Mouse (Mus musculus) heart, embryonic 13.5 days (tissue): ENCODE measurements around the gene Dynlt1c. TPM values are rescaled to one million over a fixed set of nuclear protein-coding genes. Genes with fewer than 3 reads are reported as not detected.
"Not testable (repeated sequence)": the region's sequence is repeated elsewhere in the genome, so short reads cannot be mapped to it uniquely, and the experiment has no call there.

Experiments used
- ATAC-seq: fragments of 200-750 bp; cut with Nextera tagmentation; 2 replicates; pipeline ENCODE4 v1.8.0; 2017; ENCODE audit warnings: moderate TSS enrichment; ENCODE audit not compliant: insufficient number of reproducible peaks, low FRiP score, low TSS enrichment; ENCODE audit errors: extremely low read depth
- H3K27ac ChIP-seq: fragments of 300-500 bp; sonication (generic); replicated peaks from 2 replicates; pipeline ENCODE4 v1.5.1; 2015; ENCODE audit warnings: moderate library complexity, mild to moderate bottlenecking, inconsistent platforms
- H3K27me3 ChIP-seq: fragments of 300-500 bp; sonication (generic); replicated peaks from 2 replicates; pipeline ENCODE4 v1.6.1; 2015; ENCODE audit warnings: mild to moderate bottlenecking, inconsistent platforms
- H3K36me3 ChIP-seq: fragments of 300-500 bp; sonication (generic); 2 replicates; pipeline ENCODE4 v1.6.1; 2015; ENCODE audit warnings: mild to moderate bottlenecking, inconsistent platforms
- H3K4me1 ChIP-seq: fragments of 300-500 bp; sonication (generic); 2 replicates; pipeline ENCODE4 v1.6.1; 2015; ENCODE audit warnings: inconsistent platforms
- H3K4me2 ChIP-seq: fragments of 300-500 bp; sonication (generic); 2 replicates; pipeline ENCODE4 v1.6.1; 2015; ENCODE audit warnings: inconsistent platforms, mild to moderate bottlenecking, moderate library complexity
- H3K4me3 ChIP-seq: fragments of 300-500 bp; sonication (generic); 2 replicates; pipeline ENCODE4 v1.5.1; 2015; ENCODE audit warnings: moderate library complexity, mild to moderate bottlenecking, inconsistent platforms
- H3K9ac ChIP-seq: fragments of 300-500 bp; sonication (generic); 2 replicates; pipeline ENCODE4 v1.6.1; 2015; ENCODE audit warnings: inconsistent platforms, mild to moderate bottlenecking, moderate library complexity
- H3K9me3 ChIP-seq: fragments of 300-500 bp; sonication (generic); 2 replicates; pipeline ENCODE4 v1.6.1; 2016; ENCODE audit warnings: inconsistent platforms
- WGBS: fragments of 180-500 bp; shearing (Covaris S2); methylation state at CpG from one replicate; pipeline ENCODE4 v1.1.7; 2015; ENCODE audit warnings: mixed read lengths; 5-methylcytosine and 5-hydroxymethylcytosine counted together
- polyA plus RNA-seq: library from polyadenylated mRNA; unstranded; fragments of >200 nt; fragmentation: Nextera tagmentation; extraction: Ambion mirVana; gene quantifications from 2 replicates; pipeline ENCODE4 v1.2.1, GENCODE M21; 2015

Gene Dynlt1c
- polyA plus RNA-seq, 1 experiment from 2014 or later = 26.6 TPM

DNA sequence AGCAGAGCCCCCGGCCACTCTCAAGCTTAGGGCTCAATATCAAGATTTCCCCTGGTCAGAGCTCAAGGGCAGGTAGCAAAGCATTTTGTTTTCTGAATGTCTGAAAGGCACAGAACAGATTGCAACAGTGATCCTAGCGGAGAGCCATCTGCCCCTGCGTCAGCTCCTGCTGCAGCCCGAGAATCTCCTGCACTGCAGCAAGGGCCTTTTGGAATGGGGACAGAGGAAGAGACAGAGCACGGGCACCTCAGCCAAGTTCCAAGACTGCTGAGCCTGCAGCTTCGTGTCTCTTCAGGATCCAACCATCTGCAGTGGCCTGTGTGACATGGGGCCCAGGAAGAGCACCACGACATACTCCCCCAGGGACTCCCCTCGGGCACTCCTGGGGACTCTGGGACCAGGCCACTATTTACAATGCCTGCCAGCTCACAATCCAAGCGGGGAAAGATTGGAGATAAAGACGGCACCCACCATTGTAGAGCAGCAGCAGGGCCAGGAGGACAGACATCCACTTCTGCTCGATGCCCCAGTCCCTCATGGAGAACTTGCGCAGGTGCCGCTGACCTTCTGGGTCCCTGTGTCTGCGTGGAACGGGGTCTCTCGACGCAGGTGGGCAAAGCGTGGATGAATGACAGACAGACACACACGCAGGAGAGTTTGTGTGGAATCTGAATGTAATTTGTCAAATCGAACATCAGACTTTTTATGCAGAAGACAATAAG is 19.4 kb downstream of the Dynlt1c start:
- H3K4me3 ChIP-seq, H3K4me1 ChIP-seq: not testable (repeated sequence)
- WGBS = 75% methylated on average over 18 of the region's 20 CpGs

DNA sequence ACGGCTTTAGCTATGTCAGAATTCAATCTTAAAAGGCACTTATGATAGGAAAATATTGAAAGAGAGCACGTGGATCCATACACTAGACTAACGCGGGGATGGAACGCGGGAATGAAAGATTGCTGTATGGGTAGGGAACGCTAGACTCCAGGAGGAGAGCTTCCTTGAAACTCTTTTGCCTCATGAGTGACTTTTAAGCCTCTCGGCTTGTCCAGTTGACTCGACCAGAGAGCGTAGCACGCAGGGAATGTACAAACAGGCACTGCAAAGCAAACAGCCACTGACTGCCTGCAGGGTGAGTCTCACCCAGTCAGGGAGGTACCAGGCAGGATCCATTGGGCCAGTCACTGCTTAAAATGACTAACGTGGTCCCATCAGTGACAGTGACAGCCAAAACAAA is 20.5 kb downstream of the Dynlt1c start:
- not testable (repeated sequence) for H3K4me2 ChIP-seq, H3K4me3 ChIP-seq, ATAC-seq, H3K9ac ChIP-seq, H3K9me3 ChIP-seq, H3K36me3 ChIP-seq, H3K4me1 ChIP-seq, H3K27me3 ChIP-seq, H3K27ac ChIP-seq
- 89% methylated on average over 11 of the region's 12 CpGs for WGBS

More for the DNA sequence above, 19.4 kb downstream of the Dynlt1c start:
- H3K4me2 ChIP-seq, H3K36me3 ChIP-seq, H3K9me3 ChIP-seq, H3K27me3 ChIP-seq, ATAC-seq, H3K9ac ChIP-seq, H3K27ac ChIP-seq: not testable (repeated sequence)

DNA sequence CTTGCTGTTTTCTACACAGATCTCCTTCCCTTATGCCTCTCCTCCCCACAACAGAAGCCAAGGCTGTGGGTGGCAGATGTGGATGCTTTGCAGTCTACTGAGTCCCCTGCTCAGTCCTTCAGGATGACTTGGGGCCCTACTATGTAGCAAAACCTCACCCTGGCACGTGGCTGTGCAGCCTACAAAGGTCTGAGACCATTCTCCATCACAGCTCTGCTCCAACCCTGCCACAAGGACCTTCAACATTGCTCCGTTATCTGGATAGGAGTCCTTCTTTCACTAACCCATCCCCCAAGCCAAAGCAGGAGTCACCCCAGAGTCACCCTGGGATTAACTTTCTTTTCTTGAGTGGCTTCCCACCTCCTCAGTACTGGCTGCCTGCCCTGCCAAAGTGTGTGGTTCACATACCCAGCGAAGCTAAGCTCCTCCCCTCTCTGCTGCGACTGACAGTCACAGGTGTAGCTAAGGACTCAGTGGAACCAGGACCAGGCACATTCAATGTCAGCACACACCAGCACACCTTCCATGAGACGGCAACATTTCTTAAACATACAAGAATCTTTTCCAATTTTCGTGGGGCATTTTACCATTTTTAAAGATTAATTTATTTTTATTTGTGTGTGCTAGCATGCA is 23.6 kb downstream of the Dynlt1c start:
- not testable (repeated sequence) for H3K4me1 ChIP-seq, ATAC-seq, H3K9me3 ChIP-seq, H3K4me2 ChIP-seq, H3K4me3 ChIP-seq, H3K9ac ChIP-seq, H3K36me3 ChIP-seq, H3K27ac ChIP-seq, H3K27me3 ChIP-seq
- 42% methylated on average over 2 of the region's 6 CpGs for WGBS

DNA sequence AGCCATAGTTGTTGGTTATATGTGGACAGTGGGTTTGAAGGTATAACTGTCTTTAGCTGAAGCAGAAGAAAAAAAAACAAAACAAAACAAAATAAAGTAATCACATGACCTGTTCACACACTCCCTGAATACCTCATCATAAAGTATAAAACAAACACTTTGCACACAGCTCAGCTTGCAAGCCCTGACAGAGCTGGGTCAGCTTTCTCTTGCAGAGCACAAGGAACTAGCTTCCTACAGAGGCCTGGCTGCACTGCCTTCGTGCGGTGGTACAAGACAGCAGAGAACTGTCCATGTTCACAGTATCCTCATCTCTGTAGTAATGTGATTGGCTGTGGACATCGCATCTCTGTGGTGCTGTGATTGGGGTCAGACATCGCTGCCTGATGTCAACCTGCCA is 28.9 kb downstream of the Dynlt1c start:
- not testable (repeated sequence) for H3K4me2 ChIP-seq, H3K36me3 ChIP-seq, H3K4me3 ChIP-seq, H3K9ac ChIP-seq, H3K4me1 ChIP-seq, H3K27me3 ChIP-seq, H3K9me3 ChIP-seq, H3K27ac ChIP-seq, ATAC-seq
- 69% methylated on average over 4 of the region's 4 CpGs for WGBS

DNA sequence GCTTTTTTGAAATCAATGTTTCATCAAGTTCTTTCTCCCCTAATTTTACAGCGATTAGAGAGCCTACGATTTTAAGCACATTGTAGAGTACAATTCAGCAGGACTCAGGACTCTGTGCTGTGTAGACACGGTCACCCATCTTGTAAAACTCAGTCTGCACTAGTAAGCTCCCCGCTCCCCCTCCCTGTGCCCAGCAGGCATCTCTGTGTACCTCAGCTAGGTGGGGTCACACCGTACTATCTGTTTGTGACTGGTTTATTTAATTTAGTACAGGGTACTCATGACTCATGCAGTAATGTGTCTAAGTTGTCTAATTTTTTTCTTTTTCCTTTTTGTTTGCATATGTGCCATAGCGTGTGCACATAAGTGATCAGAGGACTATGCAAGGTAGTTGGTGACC is 31.4 kb downstream of the Dynlt1c start:
- H3K27me3 ChIP-seq, H3K36me3 ChIP-seq, H3K4me2 ChIP-seq, H3K9ac ChIP-seq, ATAC-seq, H3K9me3 ChIP-seq, H3K4me1 ChIP-seq, H3K27ac ChIP-seq, H3K4me3 ChIP-seq: not testable (repeated sequence)
- 91% methylated on average over 6 of the region's 6 CpGs for WGBS

DNA sequence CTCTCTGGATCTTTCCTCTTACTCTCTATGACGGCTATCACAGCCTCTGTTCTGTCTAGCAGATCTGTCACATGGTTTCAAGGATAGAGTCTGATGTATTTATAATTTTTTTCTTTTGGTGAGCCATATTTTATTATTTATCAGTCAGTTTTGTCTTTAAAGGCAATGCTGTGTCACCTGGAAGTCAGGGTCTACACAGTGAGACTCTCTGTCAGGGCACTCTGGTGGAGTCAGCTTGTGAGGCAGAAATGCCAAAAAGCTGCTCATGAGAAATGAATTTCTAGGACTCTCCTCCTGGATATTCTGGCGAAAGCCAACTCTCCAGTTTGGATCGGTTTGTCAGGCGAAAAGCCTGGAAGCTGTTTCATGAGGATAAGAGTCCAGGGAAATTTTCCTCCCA is 34.3 kb downstream of the Dynlt1c start:
- H3K27me3 ChIP-seq, H3K27ac ChIP-seq, H3K4me1 ChIP-seq, H3K9ac ChIP-seq, H3K4me3 ChIP-seq, ATAC-seq, H3K9me3 ChIP-seq, H3K36me3 ChIP-seq, H3K4me2 ChIP-seq: not testable (repeated sequence)
- 100% methylated on average over 1 of the region's 4 CpGs for WGBS

DNA sequence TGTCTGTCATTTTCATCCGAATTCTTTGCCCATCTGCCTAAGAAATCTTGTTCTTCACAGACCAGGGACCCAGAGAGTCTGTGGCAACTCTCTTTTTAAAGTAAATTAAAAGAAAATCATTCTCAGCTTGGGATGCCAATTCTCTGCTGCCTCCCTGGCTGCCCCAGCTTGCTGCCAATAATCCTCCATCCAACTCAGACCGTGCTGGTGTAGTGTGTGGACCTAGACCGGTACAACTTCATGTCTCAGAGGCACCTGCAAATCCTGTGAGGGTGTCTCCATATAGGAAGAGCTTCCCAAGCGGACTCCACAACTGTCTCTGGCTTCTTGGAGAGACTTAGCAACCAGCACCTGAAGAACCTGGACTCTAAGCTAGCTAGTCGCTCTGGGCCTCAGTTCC is 35.4 kb downstream of the Dynlt1c start:
- no peak for ATAC-seq
- H3K4me2 ChIP-seq = no peak overlapping the region
- WGBS = 63% methylated on average over 5 of the region's 5 CpGs
- no peak overlapping the region for H3K27ac ChIP-seq
- H3K9ac ChIP-seq = no peak overlapping the region
- H3K27me3 ChIP-seq = no peaks in the 10 kb centered on the region
- no peaks in the 10 kb centered on the region for H3K36me3 ChIP-seq
- no peaks in the 10 kb centered on the region for H3K9me3 ChIP-seq
- no peak overlapping the region for H3K4me3 ChIP-seq
- H3K4me1 ChIP-seq = no peaks in the 10 kb centered on the region

DNA sequence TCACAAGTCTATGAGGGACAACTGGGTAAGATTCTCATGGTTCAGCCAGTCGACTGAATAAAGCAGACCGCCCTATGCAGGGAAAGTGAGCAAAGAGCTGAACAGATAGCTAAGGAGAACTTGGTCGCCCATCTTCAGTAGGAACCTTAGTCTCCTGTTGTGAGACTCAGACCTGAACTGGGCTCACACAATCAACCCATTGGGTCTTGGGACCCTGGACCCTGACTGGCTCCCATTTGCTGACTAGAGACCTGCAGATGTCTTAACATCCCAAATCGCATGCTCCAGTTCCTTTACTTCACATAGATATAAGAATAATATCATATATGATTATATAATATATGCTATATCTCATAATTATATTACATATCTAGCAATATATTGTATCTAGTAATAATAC is 36.0 kb downstream of the Dynlt1c start:
- not testable (repeated sequence) for H3K27me3 ChIP-seq, H3K9ac ChIP-seq, ATAC-seq, H3K4me1 ChIP-seq, H3K4me2 ChIP-seq, H3K4me3 ChIP-seq, H3K9me3 ChIP-seq, H3K36me3 ChIP-seq, H3K27ac ChIP-seq
- WGBS = 83% methylated on average over 4 of the region's 4 CpGs

DNA sequence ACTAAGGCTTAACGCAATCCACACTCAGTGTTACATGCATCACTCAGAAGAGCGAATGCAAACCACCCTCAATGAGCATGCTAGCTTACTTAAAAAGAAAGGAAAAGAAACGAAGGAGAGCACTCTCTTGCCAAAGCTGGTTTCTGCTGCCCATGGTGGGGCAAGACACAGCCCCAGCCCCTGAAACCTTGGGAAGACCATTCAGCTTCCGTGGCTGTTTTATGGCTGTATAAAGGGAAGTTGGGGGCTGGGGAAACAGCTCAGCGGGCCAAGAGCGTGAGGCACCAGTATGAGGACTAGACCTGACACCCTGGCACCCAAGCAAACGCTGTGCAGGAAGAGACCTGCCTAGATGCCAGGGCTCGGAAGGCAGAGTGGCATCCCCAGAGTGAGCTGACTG is 37.0 kb downstream of the Dynlt1c start:
- not testable (repeated sequence) for ATAC-seq, H3K4me2 ChIP-seq, H3K9ac ChIP-seq, H3K4me3 ChIP-seq, H3K9me3 ChIP-seq, H3K36me3 ChIP-seq, H3K4me1 ChIP-seq, H3K27me3 ChIP-seq, H3K27ac ChIP-seq
- 84% methylated on average over 8 of the region's 8 CpGs for WGBS

DNA sequence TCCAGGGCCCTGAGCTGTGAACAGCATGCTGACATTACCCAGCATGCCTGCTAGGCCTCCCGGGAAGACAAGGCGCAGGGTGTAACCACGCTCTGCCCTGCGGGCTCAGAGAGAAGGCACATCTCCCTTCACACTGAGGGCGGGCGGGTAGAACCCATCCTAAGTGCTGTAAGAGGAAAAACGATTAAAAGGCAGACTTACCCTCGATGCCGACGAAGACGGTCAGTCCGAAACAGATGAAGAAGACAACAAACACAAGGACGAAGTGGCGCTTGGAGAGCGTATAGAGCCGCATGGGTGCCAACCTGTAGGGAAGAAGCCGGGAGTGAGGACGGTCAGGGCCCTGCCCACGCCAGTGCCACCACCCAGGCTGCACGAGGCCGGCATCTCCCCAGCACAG is 38.0 kb downstream of the Dynlt1c start:
- not testable (repeated sequence) for H3K27me3 ChIP-seq, H3K4me2 ChIP-seq, H3K9me3 ChIP-seq, H3K36me3 ChIP-seq, H3K4me1 ChIP-seq, H3K27ac ChIP-seq, H3K9ac ChIP-seq, H3K4me3 ChIP-seq
- WGBS = 84% methylated on average over 16 of the region's 21 CpGs
- 0 out of 2 replicates have a peak, but pooled peaks have one; percentile 29 for ATAC-seq

DNA sequence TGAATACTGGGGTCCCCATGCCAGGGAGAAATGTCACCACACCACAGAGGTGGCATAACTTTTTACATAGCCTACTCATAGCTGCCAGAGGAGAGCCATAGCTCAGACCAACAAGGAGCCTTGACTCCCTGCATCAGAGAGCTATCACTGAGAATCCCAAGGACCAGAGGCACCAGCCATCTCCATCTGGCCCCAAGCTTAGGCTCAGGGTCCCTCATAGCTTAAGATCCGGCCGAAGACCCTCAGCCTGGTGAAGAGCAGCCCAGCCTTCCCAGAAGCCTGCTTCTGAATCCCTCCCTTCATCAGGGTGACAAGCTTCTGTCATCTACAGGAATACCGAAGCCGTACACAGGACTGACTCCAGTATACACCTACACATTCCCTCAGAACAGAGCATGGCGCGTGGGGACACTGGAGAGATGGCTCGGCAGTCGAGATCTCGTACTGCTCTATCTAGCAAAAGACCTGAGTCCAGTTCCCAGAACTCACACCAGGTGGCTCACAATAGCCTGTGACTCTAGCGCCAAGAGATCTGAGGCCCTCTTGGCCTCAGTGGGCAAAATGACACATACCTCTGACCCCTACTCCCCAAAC is 38.7 kb downstream of the Dynlt1c start:
- not testable (repeated sequence) for H3K4me3 ChIP-seq, H3K9ac ChIP-seq, H3K4me1 ChIP-seq, H3K27ac ChIP-seq, ATAC-seq, H3K36me3 ChIP-seq, H3K27me3 ChIP-seq, H3K4me2 ChIP-seq, H3K9me3 ChIP-seq
- WGBS = 87% methylated on average over 10 of the region's 10 CpGs
